Mouse (Mus musculus) embryonic facial prominence, embryonic 11.5 days (tissue): Measurements from ENCODE around the gene Top3b. TPM values are rescaled to one million over a fixed set of nuclear protein-coding genes. Genes with fewer than 3 reads are reported as not detected.

Source experiments
- ATAC-seq: fragments of 200-750 bp; cut with Nextera tagmentation; replicated peaks from 2 replicates; pipeline ENCODE4 v1.8.0; 2017; ENCODE audit warnings: low read depth; ENCODE audit not compliant: insufficient number of reproducible peaks, low FRiP score, low TSS enrichment
- DNase-seq: peaks from one replicate; pipeline ENCODE4 v3.0.0-alpha.2; 2015; ENCODE audit warnings: low spot score
- H3K27ac ChIP-seq: fragments of 300-500 bp; sonication (generic); replicated peaks from 2 replicates; pipeline ENCODE4 v1.5.1; 2014; ENCODE audit warnings: mild to moderate bottlenecking, low read depth, low read length, control low read depth
- H3K27me3 ChIP-seq: fragments of 300-500 bp; sonication (generic); 2 replicates; pipeline ENCODE4 v1.6.1; 2014; ENCODE audit warnings: mild to moderate bottlenecking, low read length, moderate library complexity, mixed read lengths; ENCODE audit not compliant: control insufficient read depth, insufficient read depth
- H3K36me3 ChIP-seq: fragments of 300-500 bp; sonication (generic); replicated peaks from 2 replicates; pipeline ENCODE4 v1.6.1; 2014; ENCODE audit warnings: low read depth, mild to moderate bottlenecking, low read length, moderate library complexity, mixed read lengths; ENCODE audit not compliant: control insufficient read depth, insufficient read depth
- H3K4me1 ChIP-seq: fragments of 300-500 bp; sonication (generic); 2 replicates; pipeline ENCODE4 v1.6.1; 2014; ENCODE audit warnings: low read length, mixed read lengths; ENCODE audit not compliant: control insufficient read depth, insufficient read depth
- H3K4me2 ChIP-seq: fragments of 300-500 bp; sonication (generic); 2 replicates; pipeline ENCODE4 v1.6.1; 2014; ENCODE audit warnings: low read depth, mild to moderate bottlenecking, control low read depth, low read length, moderate library complexity
- H3K4me3 ChIP-seq: fragments of 300-500 bp; sonication (generic); 2 replicates; pipeline ENCODE4 v1.5.1; 2014; ENCODE audit warnings: low read depth, low read length, control low read depth
- H3K9ac ChIP-seq: fragments of 300-500 bp; sonication (generic); replicated peaks from 2 replicates; pipeline ENCODE4 v1.6.1; 2014; ENCODE audit warnings: mild to moderate bottlenecking, control low read depth, low read length
- H3K9me3 ChIP-seq: fragments of 300-500 bp; sonication (generic); replicated peaks from 2 replicates; pipeline ENCODE4 v1.6.1; 2016; ENCODE audit warnings: mild to moderate bottlenecking, low read length, inconsistent platforms, mixed read lengths; ENCODE audit not compliant: control insufficient read depth
- WGBS: fragments of 180-500 bp; shearing (Covaris S2); extraction: QIAGEN DNeasy Blood & Tissue Kit; methylation state at CpG from one replicate; pipeline ENCODE4 v1.1.7; 2014; 5-methylcytosine and 5-hydroxymethylcytosine counted together
- polyA plus RNA-seq: library from polyadenylated mRNA; unstranded; fragments of >200 nt; fragmentation: Nextera tagmentation; extraction: Ambion mirVana; gene quantifications from 2 replicates; pipeline ENCODE4 v1.2.1, GENCODE M21; 2014

Top3b gene
- polyA plus RNA-seq, 1 experiment from 2014 or later: 56.8 TPM

- H3K27ac ChIP-seq: no peak overlapping the region
- no peaks in the 10 kb centered on the region for H3K27me3 ChIP-seq
- H3K36me3 ChIP-seq: no peaks in the 10 kb centered on the region; the same call in none of the 2 replicates
- WGBS: 86% methylated on average over 5 of the region's 5 CpGs
- H3K4me2 ChIP-seq: no peak overlapping the region
- DNase-seq: no peak
- no peak overlapping the region for H3K9ac ChIP-seq
- no peaks in the 10 kb centered on the region for H3K9me3 ChIP-seq
- no peak for ATAC-seq
- no peak overlapping the region for H3K4me3 ChIP-seq
- H3K4me1 ChIP-seq: no peaks in the 10 kb centered on the region
These were observed 8.5 kb downstream of the Top3b start for GRCm38 (mm10) chr16:16879025-16879424.

GRCm38 (mm10) chr16:16888341-16888740 lies 17.8 kb downstream of the Top3b start:
- no peak for DNase-seq
- Histone ChIP-seq H3K4me1 (no peaks in the 10 kb centered on the region), H3K36me3 (peaks cover 5% of the 10 kb centered on the region), H3K9me3 (no peaks in the 10 kb centered on the region), H3K4me3 (no peak overlapping the region), H3K4me2 (no peak overlapping the region), H3K27ac (no peak overlapping the region), H3K27me3 (no peaks in the 10 kb centered on the region), H3K9ac (no peak overlapping the region)
- 92% methylated on average over 1 of the region's 1 CpGs for WGBS
- ATAC-seq: no peak

GRCm38 (mm10) chr16:16892366-16892765 lies 21.8 kb downstream of the Top3b start:
- no peaks in the 10 kb centered on the region for H3K27me3 ChIP-seq
- no peaks in the 10 kb centered on the region for H3K9me3 ChIP-seq
- no peak overlapping the region for H3K27ac ChIP-seq
- peaks cover 5% of the 10 kb centered on the region for H3K36me3 ChIP-seq
- no peak overlapping the region for H3K9ac ChIP-seq
- H3K4me3 ChIP-seq: no peak overlapping the region
- 96% methylated on average over 7 of the region's 7 CpGs for WGBS
- no peaks in the 10 kb centered on the region for H3K4me1 ChIP-seq
- DNase-seq (no peak), ATAC-seq (no peak)
- H3K4me2 ChIP-seq: no peak overlapping the region

- 25% methylated on average over 4 of the region's 4 CpGs for WGBS
- Histone ChIP-seq H3K9ac (peak overlapping the region; percentile 72; the same call in 1 of the 2 replicates), H3K4me1 (no peaks in the 10 kb centered on the region), H3K9me3 (no peaks in the 10 kb centered on the region), H3K27me3 (no peaks in the 10 kb centered on the region), H3K27ac (no peak overlapping the region), H3K36me3 (peaks cover 2% of the 10 kb centered on the region), H3K4me2 (no peak overlapping the region), H3K4me3 (no peak overlapping the region)
- DNase-seq (no peak), ATAC-seq (no peak)
These were observed 25.5 kb downstream of the Top3b start for GRCm38 (mm10) chr16:16896015-16896381.

- no peaks in the 10 kb centered on the region for H3K27me3 ChIP-seq
- ATAC-seq: peak; percentile 90
- under 1% methylated on average over 29 of the region's 29 CpGs for WGBS
- peak; percentile 94 for DNase-seq
- H3K9ac ChIP-seq: peak within 1 kb of the TSS; percentile 72
- H3K4me2 ChIP-seq: peak within 1 kb of the TSS; percentile 83
- no peaks in the 10 kb centered on the region; the same call in none of the 2 replicates for H3K36me3 ChIP-seq
- H3K4me3 ChIP-seq: peak within 1 kb of the TSS; percentile 59
- H3K27ac ChIP-seq: no peak within 1 kb of the TSS
- H3K4me1 ChIP-seq: no peaks in the 10 kb centered on the region
- H3K9me3 ChIP-seq: no peaks in the 10 kb centered on the region
These were observed 26.0 kb downstream of the Top3b start, which contains the start of gene Ppm1f for GRCm38 (mm10) chr16:16896382-16897055. Ppm1f (plus strand) TSS chr16:16896469.

- DNase-seq (peak; percentile 11), ATAC-seq (no peak)
- no peaks in the 10 kb centered on the region for H3K9me3 ChIP-seq
- H3K4me2 ChIP-seq: peak overlapping the region; percentile 83
- H3K27ac ChIP-seq: no peak overlapping the region
- peak overlapping the region; percentile 59 for H3K4me3 ChIP-seq
- peak overlapping the region; percentile 72 for H3K9ac ChIP-seq
- H3K36me3 ChIP-seq: no peaks in the 10 kb centered on the region; the same call in 1 of the 2 replicates
- H3K27me3 ChIP-seq: no peaks in the 10 kb centered on the region
- H3K4me1 ChIP-seq: no peaks in the 10 kb centered on the region
- 28% methylated on average over 10 of the region's 10 CpGs for WGBS
These were observed 26.6 kb downstream of the Top3b start for GRCm38 (mm10) chr16:16897056-16897584.

- 83% methylated on average over 4 of the region's 4 CpGs for WGBS
- no peak for ATAC-seq
- no peak overlapping the region for H3K27ac ChIP-seq
These were observed 31.8 kb downstream of the Top3b start for GRCm38 (mm10) chr16:16902329-16902728.

GRCm38 (mm10) chr16:16903188-16903587 lies 32.7 kb downstream of the Top3b start:
- Histone ChIP-seq H3K4me2 (no peak overlapping the region), H3K9me3 (no peaks in the 10 kb centered on the region), H3K4me1 (no peaks in the 10 kb centered on the region), H3K27ac (no peak overlapping the region), H3K27me3 (no peaks in the 10 kb centered on the region), H3K36me3 (no peaks in the 10 kb centered on the region; the same call in 1 of the 2 replicates), H3K9ac (no peak overlapping the region), H3K4me3 (no peak overlapping the region)
- 89% methylated on average over 5 of the region's 5 CpGs for WGBS
- ATAC-seq (no peak), DNase-seq (no peak)

More at GRCm38 (mm10) chr16:16902329-16902728, 31.8 kb downstream of the Top3b start:
- no peak overlapping the region for H3K9ac ChIP-seq
- no peaks in the 10 kb centered on the region for H3K27me3 ChIP-seq
- no peaks in the 10 kb centered on the region; the same call in 1 of the 2 replicates for H3K36me3 ChIP-seq
- no peak overlapping the region for H3K4me2 ChIP-seq
- no peaks in the 10 kb centered on the region for H3K9me3 ChIP-seq
- no peaks in the 10 kb centered on the region for H3K4me1 ChIP-seq
- no peak for DNase-seq
- H3K4me3 ChIP-seq: no peak overlapping the region
